Mouse (Mus musculus) adrenal gland, postnatal 14 days (tissue): ENCODE data around the gene Grcc10. TPM values are rescaled to one million over a fixed set of nuclear protein-coding genes. Genes with fewer than 3 reads are reported as not detected.

ENCODE experiments used
- DNase-seq: peaks from one replicate; pipeline ENCODE4 v3.0.0; 2021; ENCODE audit warnings: mixed read lengths
- microRNA-seq, 2 experiments: library from miRNA; unstranded; fragments of <30 nt; microRNA quantifications; one replicate each; pipeline ENCODE4 v1.2.0; 2021
- total RNA-seq: library from RNA; stranded (reverse); gene quantifications from 2 replicates; pipeline ENCODE4 v1.2.3, GENCODE M21; 2021

Grcc10 gene
- total RNA-seq, 1 experiment from 2014 or later, result 346 TPM

DNA sequence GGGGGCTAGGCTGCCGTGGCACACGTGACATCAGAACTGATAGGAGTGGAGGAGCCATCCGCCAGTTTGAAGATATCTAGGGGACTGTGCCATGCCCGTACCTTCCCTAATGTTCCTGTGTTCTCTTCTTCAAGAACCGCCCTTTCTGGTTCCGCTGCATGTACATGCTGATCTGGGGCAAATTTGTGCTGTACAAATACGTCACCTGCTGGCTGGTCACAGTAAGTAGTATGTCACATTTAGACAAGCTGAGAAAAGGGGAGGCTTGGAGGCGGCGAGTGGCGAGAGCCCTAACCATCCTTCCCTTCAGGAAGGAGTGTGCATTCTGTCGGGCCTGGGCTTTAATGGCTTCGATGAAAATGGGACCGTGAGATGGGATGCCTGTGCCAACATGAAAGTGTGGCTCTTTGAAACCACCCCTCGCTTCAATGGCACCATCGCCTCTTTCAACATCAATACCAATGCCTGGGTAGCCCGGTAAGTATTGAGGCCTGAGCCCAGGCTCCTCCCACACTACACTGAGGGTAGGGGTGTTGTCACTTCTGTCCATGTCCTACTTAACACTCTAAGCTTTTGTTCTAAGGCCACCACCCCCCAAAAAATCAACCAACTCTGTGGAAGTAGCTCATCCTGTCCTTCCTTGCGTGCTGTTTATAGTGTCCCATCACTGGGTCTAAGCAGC, 38.9 kb downstream of the Grcc10 start:
- no peak for DNase-seq

DNA sequence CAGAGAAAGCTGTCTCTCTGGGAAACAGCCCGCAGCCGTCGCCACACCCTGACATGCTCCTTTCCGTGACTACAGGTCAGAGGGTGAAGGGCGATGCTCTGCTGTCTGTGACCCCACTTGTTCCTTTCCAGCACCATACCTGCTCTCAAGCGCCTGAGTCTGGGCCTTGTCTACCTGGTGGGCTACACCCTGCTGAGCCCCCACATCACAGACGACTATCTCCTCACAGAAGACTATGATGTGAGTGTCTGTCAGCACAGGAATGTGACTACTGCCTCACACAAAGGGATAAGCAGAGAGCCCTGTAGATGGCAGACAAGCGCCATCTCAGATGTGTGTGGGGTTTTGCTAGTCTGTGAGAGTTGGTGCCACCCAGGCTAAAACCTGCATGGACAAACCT, 39.8 kb downstream of the Grcc10 start:
- DNase-seq, result peak; percentile 51

DNA sequence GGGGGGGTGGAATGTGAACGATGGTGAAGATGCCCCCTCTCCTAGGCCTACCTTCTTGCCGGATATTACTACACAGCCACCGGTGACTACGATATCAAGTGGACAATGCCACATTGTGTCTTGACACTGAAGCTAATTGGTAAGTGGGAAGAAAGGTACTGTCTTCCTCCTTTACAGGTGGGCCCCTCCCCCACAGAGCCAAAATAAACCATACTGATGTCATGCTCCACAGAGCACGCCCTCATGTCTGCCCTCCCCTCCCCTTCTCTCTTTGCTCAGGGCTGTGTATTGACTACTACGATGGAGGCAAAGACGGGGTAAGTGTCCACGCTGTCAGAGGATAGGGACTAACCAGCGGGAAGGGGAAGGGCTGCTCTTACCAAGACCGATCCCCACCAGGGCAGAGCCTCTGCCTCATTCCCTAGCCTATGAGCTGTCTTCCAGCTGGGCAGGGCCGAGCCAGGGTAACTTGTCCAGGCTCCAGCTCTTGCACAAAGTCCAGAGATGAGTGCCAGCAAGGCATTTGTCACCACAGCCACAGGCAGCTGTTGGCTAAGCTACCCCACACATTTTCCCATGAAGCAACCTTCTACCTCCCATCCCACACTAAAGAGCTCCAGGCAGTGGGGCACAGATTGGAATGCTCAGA, 41.1 kb downstream of the Grcc10 start:
- peak; percentile 91 for DNase-seq

DNA sequence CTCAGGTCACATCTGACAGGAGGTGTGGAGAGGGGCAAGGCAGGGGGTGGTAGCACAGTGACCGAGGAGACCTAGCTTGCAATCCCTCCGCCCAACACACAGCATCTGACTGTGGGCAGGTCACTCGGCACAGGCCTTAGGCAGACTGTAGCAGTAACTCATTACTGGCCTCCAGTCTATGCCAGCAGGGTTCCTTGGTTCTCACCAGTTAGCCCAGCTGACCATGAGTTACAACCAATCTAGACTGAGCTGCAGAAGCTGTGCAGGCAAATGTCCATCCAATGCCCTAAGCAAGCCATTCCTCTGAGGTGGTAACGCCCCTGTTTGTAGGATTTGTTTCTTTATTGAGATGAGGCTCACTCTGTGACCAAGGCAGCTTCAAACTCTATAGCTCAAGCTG, 41.8 kb downstream of the Grcc10 start:
- no peak for DNase-seq

DNA sequence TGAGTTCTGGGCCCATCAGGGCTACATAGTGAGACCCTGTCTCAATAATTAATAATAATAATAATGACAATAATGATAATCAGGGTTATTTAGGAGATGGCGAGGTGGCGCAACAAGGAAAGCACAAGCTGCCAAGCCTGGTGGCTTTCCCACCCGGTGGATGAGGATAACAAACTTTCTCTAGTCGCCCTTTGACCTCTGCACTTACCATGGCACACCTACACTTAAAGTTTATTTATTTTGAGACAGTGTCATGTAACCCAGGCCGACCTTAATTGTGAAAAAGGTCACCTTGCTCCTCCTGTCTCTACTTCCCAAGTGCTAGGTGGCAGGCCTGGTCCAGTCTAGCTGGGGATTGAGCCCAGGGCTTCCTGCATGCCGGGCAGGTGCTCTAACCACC, 42.4 kb downstream of the Grcc10 start:
- DNase-seq, result no peak

DNA sequence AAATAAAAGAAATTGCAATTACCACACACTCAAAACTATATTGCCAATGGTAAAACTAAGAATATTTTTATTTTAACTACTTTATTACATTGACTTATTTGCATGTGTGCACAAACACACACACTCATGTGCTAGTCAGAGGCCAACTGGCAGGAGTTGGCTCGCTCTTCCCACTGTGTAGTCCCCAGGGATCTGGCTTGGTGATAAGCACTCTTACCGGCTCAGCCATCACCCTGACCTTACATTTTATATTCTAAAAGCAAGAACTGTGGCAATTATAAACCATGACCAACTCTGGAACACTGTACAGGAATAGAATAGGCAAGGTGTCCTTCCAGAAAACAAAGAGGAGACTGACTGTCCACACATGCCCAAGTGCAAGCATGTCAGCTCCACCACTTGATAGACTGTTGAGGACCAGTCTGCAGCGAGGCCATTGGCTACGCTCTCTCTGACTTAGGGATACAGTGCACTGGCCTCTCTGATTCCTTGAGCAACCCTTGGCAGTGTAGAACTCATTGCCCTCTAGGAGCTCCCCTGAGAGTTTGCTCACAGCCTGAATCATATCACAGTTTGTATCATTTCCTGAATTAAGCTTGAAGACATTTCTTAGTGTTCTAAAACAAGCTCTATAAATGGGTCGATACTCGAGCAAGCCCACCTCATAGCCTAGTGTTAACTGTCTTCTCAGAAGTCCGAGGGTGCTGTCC, 44.6 kb downstream of the Grcc10 start:
- no peak for DNase-seq

DNA sequence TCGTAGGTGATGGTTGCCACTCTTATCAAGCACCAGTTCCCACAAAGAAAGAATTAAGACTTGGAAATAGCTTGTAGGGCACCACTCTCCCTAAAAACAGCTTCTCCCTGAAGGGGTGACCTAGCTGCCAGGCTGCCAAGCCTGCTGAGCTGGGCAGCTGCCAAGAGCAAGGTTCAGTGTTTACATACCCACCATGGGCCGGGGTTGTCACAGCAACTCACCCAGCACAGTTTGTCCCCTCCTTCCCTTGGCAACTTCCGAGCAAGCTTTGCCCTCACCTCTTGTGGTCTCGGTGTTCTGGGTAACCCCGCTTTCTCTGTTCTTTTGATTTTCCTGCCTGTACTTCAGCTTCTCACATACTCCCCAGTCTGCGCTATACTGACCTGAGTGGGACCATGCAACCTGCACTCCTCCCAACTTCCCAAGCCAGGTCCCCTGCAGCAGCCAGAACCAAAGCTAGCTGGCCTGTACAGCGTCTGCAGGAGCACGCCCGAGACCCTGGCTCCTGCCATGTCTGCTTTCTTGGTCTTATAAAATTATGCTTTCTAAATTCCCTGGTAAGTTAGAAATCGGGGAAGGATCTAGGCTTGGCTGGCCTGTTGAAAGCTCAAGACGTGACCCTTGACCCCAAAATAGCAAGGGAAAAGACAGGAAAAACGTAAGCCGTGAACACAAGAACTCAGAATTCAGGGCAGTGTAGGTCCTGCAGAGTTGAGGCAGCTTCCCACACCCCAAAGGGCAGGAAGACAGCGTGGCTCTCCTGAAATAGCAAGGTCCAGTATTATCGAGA, 46.8 kb downstream of the Grcc10 start:
- DNase-seq, result peak; percentile 81

DNA sequence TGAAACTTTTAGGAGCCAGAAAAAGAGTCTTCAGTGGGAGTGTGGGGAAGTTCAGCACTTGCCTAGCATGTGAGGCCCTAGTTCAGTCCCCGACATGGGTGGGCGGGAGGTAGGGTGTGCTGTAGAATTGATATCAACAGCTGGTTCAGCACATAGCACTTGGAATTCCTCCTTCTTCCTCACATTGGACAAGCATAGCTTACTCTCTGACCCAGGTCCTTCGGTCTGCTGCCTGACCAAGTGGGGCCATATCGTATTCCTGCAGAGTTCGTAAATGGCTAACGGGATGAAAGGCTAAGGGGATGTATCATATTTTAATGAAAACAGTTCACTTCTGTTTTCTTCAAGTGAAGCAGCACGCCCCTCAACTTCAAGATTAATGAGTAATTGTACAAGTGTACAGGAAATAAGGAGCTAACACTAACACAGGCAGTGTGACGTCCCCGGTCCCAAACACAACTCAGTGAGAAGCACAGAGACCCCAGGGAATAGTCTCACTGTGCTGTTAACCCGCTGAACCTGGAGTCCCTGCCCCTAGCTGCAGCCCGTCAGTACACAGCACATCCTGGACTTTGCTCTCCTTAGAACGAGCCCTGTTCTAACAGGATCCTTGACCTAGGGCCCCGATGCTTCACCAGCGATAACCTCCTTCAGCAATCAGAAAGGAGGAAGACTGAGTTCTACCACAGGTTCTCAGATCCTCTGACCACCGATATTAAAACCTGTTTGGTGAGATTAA, 47.8 kb downstream of the Grcc10 start:
- DNase-seq, result no peak

DNA sequence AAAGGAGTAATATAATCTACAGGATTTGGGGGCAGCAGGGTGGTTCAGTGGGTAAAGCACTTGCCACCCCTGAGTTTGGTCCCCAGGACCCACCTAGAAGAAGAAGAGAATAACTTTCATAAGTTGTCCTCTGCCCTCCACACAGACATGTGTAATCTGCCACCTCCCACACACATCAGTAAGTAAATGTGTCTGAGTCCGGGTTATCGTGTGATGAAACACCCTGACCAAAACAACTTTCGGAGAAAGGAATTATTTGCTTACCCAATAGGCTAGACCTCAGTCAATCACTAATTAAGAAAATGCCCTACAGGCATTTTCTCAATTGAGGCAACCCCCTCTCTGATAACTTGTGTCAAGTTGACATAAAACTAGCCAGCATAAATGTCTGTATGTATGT, 50.7 kb downstream of the Grcc10 start:
- no peak for DNase-seq

Small RNA genes lying within 50 kb of the gene (microRNA-seq; reads per million reads assigned to microRNA genes)
- gene Mir141 (4.2 to 13.2 reads per million in 2 experiments), gene Mir200c (53.3 to 54.0 reads per million in 2 experiments)

Other genes with a start within 250 kb of the Grcc10 start
- gene C1rl, start 248.3 kb downstream of the Grcc10 start, total RNA-seq, result 9.2 and 17.6 TPM in 2 replicates
- gene C1ra, start 229.0 kb downstream of the Grcc10 start, total RNA-seq, result 34.4 and 39.6 TPM in 2 replicates
- gene C1s1, start 199.0 kb downstream of the Grcc10 start, total RNA-seq, result 51.8 and 66.5 TPM in 2 replicates
- gene C1rb, start 171.1 kb downstream of the Grcc10 start, total RNA-seq, result 3.1 and 6.0 TPM in 2 replicates
- 2.7 and 2.9 TPM in 2 replicates for gene C1s2, start 105.3 kb downstream of the Grcc10 start, total RNA-seq
- 78.0 and 82.3 TPM in 2 replicates for gene Lpcat3, start 78.3 kb downstream of the Grcc10 start, total RNA-seq
- 79.7 and 87.9 TPM in 2 replicates for gene Emg1, start 29.2 kb downstream of the Grcc10 start, total RNA-seq
- 392 and 412 TPM in 2 replicates for gene Phb2, start 29.0 kb downstream of the Grcc10 start, total RNA-seq
- gene Ptpn6, start 2.7 kb downstream of the Grcc10 start, total RNA-seq, result 7.3 and 23.1 TPM in 2 replicates
- gene Gm45234, start 14.6 kb upstream of the Grcc10 start, total RNA-seq, result not detected in 2 replicates
- gene Atn1, start 15.2 kb upstream of the Grcc10 start, total RNA-seq, result 70.3 and 84.6 TPM in 2 replicates
- 13.0 and 18.9 TPM in 2 replicates for gene Eno2, start 28.3 kb upstream of the Grcc10 start, total RNA-seq
- gene Lrrc23, start 38.4 kb upstream of the Grcc10 start, total RNA-seq, result not detected in 2 replicates
- 13.0 and 14.6 TPM in 2 replicates for gene Spsb2, start 67.3 kb upstream of the Grcc10 start, total RNA-seq
- gene Tpi1, start 72.9 kb upstream of the Grcc10 start, total RNA-seq, result 425 and 436 TPM in 2 replicates
- gene Usp5, start 88.1 kb upstream of the Grcc10 start, total RNA-seq, result 83.2 and 103 TPM in 2 replicates
- gene Cdca3, start 88.2 kb upstream of the Grcc10 start, total RNA-seq, result 22.2 and 26.1 TPM in 2 replicates
- 9.4 and 9.5 TPM in 2 replicates for gene Gnb3, start 98.9 kb upstream of the Grcc10 start, total RNA-seq
- gene P3h3, start 116.4 kb upstream of the Grcc10 start, total RNA-seq, result 21.4 and 26.1 TPM in 2 replicates
- gene Gpr162, start 122.6 kb upstream of the Grcc10 start, total RNA-seq, result 1.6 and 2.3 TPM in 2 replicates
- 1.4 and 13.0 TPM in 2 replicates for gene Cd4, start 146.8 kb upstream of the Grcc10 start, total RNA-seq
- 1.5 and 2.5 TPM in 2 replicates for gene Lag3, start 170.3 kb upstream of the Grcc10 start, total RNA-seq
- gene Ptms, start 178.7 kb upstream of the Grcc10 start, total RNA-seq, result 917 and 925 TPM in 2 replicates
- gene Mlf2, start 190.0 kb upstream of the Grcc10 start, total RNA-seq, result 274 and 276 TPM in 2 replicates
- 117 and 122 TPM in 2 replicates for gene Cops7a, start 224.2 kb upstream of the Grcc10 start, total RNA-seq